Mouse (Mus musculus) CH12.LX (cell line): ENCODE results near the gene Gzma. TPM values are rescaled to one million over a fixed set of nuclear protein-coding genes. Genes with fewer than 3 reads are reported as not detected.
A peak's percentile ranks its signal among the peaks of the same experiment; 100 is the strongest.

Experiments
- DNase-seq: peaks from one replicate; pipeline ENCODE4 v3.0.0-alpha.2; 2013; ENCODE audit errors: extremely low read depth
- H3K27ac ChIP-seq: 2 replicates; pipeline ENCODE4 v1.5.1; 2012; ENCODE audit warnings: low read depth, mild to moderate bottlenecking, control low read depth, moderate library complexity; ENCODE audit not compliant: insufficient read depth
- H3K27me3 ChIP-seq: replicated peaks from 2 replicates; pipeline ENCODE3; 2012; ENCODE audit warnings: inconsistent platforms
- H3K36me3 ChIP-seq, 2 experiments: replicated peaks in 1 of 2; 2 replicates each; pipeline versions ENCODE3 to v1.6.1; 2012; ENCODE audit warnings: inconsistent platforms in 1 of 2, low read length in 1 of 2, mild to moderate bottlenecking in 1 of 2, mixed read lengths in 1 of 2, moderate library complexity in 1 of 2; ENCODE audit not compliant: control insufficient read depth in 1 of 2, insufficient read depth in 1 of 2
- H3K4me1 ChIP-seq, 2 experiments: 2 replicates each; pipeline ENCODE4 v1.6.1; 2012; ENCODE audit warnings: inconsistent platforms in 1 of 2, moderate library complexity in 1 of 2; ENCODE audit not compliant: insufficient read depth in 2 of 2, control insufficient read depth in 1 of 2
- H3K4me2 ChIP-seq: 2 replicates; pipeline ENCODE4 v1.6.1; 2012; ENCODE audit warnings: low read depth, mild to moderate bottlenecking, control low read depth; ENCODE audit not compliant: poor library complexity, insufficient read depth, severe bottlenecking
- H3K4me3 ChIP-seq, 3 experiments: fragments of 150-350 bp in 1 of 3; sonication (generic) in 1 of 3; replicated peaks in 1 of 3; 2 replicates each; pipeline versions ENCODE3 to v1.5.1; 2011 to 2012; ENCODE audit warnings: low read depth in 2 of 3, low read length in 2 of 3, mild to moderate bottlenecking in 2 of 3, moderate library complexity in 2 of 3, control low read depth in 1 of 3, improper control_type of control experiment in 1 of 3, inconsistent platforms in 1 of 3, mixed read lengths in 1 of 3; ENCODE audit not compliant: poor library complexity in 1 of 3
- H3K79me2 ChIP-seq: replicated peaks from 2 replicates; pipeline ENCODE4 v1.6.1; 2012; ENCODE audit warnings: mild to moderate bottlenecking, moderate library complexity; ENCODE audit not compliant: control insufficient read depth, poor library complexity, insufficient read depth, severe bottlenecking; ENCODE audit errors: extremely low read depth
- H3K9ac ChIP-seq: 2 replicates; pipeline ENCODE4 v1.6.1; 2012; ENCODE audit warnings: low read depth, mild to moderate bottlenecking, control low read depth, moderate library complexity; ENCODE audit not compliant: insufficient read depth
- H3K9me3 ChIP-seq: replicated peaks from 2 replicates; pipeline ENCODE3; 2012; ENCODE audit warnings: low read length, inconsistent platforms, mixed read lengths
- BHLHE40 ChIP-seq: IDR thresholded peaks from 2 replicates; pipeline ENCODE4 v1.6.1; 2011; ENCODE audit warnings: mild to moderate bottlenecking, low read depth, low read length, improper control_type of control experiment
- CHD2 ChIP-seq: IDR thresholded peaks from 2 replicates; pipeline ENCODE4 v1.6.1; 2011; ENCODE audit warnings: low read length, improper control_type of control experiment
- E2F4 ChIP-seq: IDR thresholded peaks from 2 replicates; pipeline ENCODE4 v1.6.1; 2011; ENCODE audit warnings: low read depth, low read length, improper control_type of control experiment; ENCODE audit not compliant: insufficient replicate concordance
- ELF1 ChIP-seq: IDR thresholded peaks from 2 replicates; pipeline ENCODE4 v1.6.1; 2014; ENCODE audit warnings: low read depth, mild to moderate bottlenecking, inconsistent platforms, low read length, improper control_type of control experiment
- GABPA ChIP-seq: IDR thresholded peaks from 2 replicates; pipeline ENCODE4 v1.6.1; 2012; ENCODE audit warnings: low read depth, low read length, improper control_type of control experiment, inconsistent platforms; ENCODE audit not compliant: insufficient replicate concordance
- IRF4 ChIP-seq: IDR thresholded peaks from 2 replicates; pipeline ENCODE4 v1.6.1; 2014; ENCODE audit warnings: low read depth, mild to moderate bottlenecking, inconsistent platforms, low read length, improper control_type of control experiment
- KAT2A ChIP-seq: IDR thresholded peaks from 2 replicates; pipeline ENCODE4 v1.6.1; 2012; ENCODE audit warnings: low read length, improper control_type of control experiment, inconsistent platforms; ENCODE audit not compliant: insufficient replicate concordance
- MAFK ChIP-seq: IDR thresholded peaks from 2 replicates; pipeline ENCODE4 v1.6.1; 2011; ENCODE audit warnings: low read length, improper control_type of control experiment; ENCODE audit not compliant: insufficient replicate concordance
- MXI1 ChIP-seq: IDR thresholded peaks from 2 replicates; pipeline ENCODE4 v1.6.1; 2011; ENCODE audit warnings: mild to moderate bottlenecking, low read depth, low read length, improper control_type of control experiment
- NELFE ChIP-seq: IDR thresholded peaks from 2 replicates; pipeline ENCODE4 v1.6.1; 2011; ENCODE audit warnings: low read depth, low read length, improper control_type of control experiment
- NRF1 ChIP-seq: IDR thresholded peaks from 2 replicates; pipeline ENCODE4 v1.6.1; 2014; ENCODE audit warnings: low read depth, mild to moderate bottlenecking, inconsistent platforms, low read length, improper control_type of control experiment, moderate library complexity
- POLR2A ChIP-seq: IDR thresholded peaks from 2 replicates; pipeline ENCODE4 v1.6.1; 2011; ENCODE audit warnings: low read depth, mild to moderate bottlenecking, improper control_type of control experiment, low read length
- POLR2AphosphoS2 ChIP-seq: IDR thresholded peaks from 2 replicates; pipeline ENCODE4 v1.6.1; 2011; ENCODE audit warnings: low read depth, low read length, improper control_type of control experiment
- TCF12 ChIP-seq: IDR thresholded peaks from 2 replicates; pipeline ENCODE4 v1.6.1; 2014; ENCODE audit warnings: low read depth, mild to moderate bottlenecking, inconsistent platforms, low read length, improper control_type of control experiment
- ZKSCAN1 ChIP-seq: IDR thresholded peaks from 2 replicates; pipeline ENCODE4 v1.6.1; 2012; ENCODE audit warnings: low read depth, inconsistent platforms, low read length, improper control_type of control experiment, borderline replicate concordance
- dilution Hi-C: fragments of 300-500 bp; cut with MboI; formaldehyde crosslinking; loops from 2 replicates; pipeline ENCODE4 v1.14.3; 2020; ENCODE audit warnings: low sequenced_read_pairs; ENCODE audit not compliant: extremely low pct_unique_long_range_greater_than_20kb, extremely low pct_ligation_motif_present
- in situ Hi-C: fragments of 300-500 bp; cut with MboI; formaldehyde crosslinking; loops from 3 replicates; pipeline ENCODE4 v1.14.3; 2019; ENCODE audit warnings: low sequenced_read_pairs, low pct_ligation_motif_present, low pct_unique_long_range_greater_than_20kb, mixed read lengths
- polyA plus RNA-seq: library from polyadenylated mRNA; unstranded; fragments of >175 nt; gene quantifications from 2 replicates; pipeline ENCODE4 v1.2.1, GENCODE M21; 2012; ENCODE audit warnings: low read depth; ENCODE audit not compliant: insufficient read length
- total RNA-seq, 2 experiments: library from RNA; depleted of rRNA; stranded (reverse); fragments of 300-350 nt in 1 of 2; fragments of >200 nt in 1 of 2; gene quantifications; 2 replicates each; pipeline ENCODE4 v1.2.3; 2012 to 2014

Gene Gzma
- total and polyA plus RNA-seq, 3 experiments, result not detected

GRCm38 (mm10) chr13:113121326-113121725 is 20.5 kb upstream of the Gzma start:
- in situ Hi-C loops, result no loop called here
- DNase-seq, result no peak
- Histone ChIP-seq H3K27me3 (no peaks in the 10 kb centered on the region), H3K9me3 (no peaks in the 10 kb centered on the region), H3K4me2 (no peak overlapping the region), H3K27ac (no peak overlapping the region), H3K79me2 (no peaks in the 10 kb centered on the region), H3K4me1 (peaks cover 3 to 16% of the 10 kb centered on the region in 2 experiments), H3K36me3 (no peaks in the 10 kb centered on the region), H3K9ac (no peak overlapping the region), H3K4me3 (no peak overlapping the region)
- no peak for TF ChIP-seq POLR2A
- no peak for TF ChIP-seq NRF1
- TF ChIP-seq ELF1, result no peak
- TF ChIP-seq BHLHE40, result no peak
- no peak for TF ChIP-seq POLR2AphosphoS2
- no peak for TF ChIP-seq NELFE
- TF ChIP-seq MXI1, result no peak
- TF ChIP-seq MAFK, result no peak
- TF ChIP-seq ZKSCAN1, result no peak
- no peak for TF ChIP-seq TCF12
- TF ChIP-seq IRF4, result no peak
- dilution Hi-C loops, result no loop called here

- Histone ChIP-seq H3K4me3 (peak overlapping the region; percentile 0 to 46 (median 4)), H3K9ac (0 out of 2 replicates have a peak overlapping the region, but pooled peaks have one; percentile 1), H3K27me3 (no peaks in the 10 kb centered on the region), H3K4me1 (peaks cover 3 to 16% of the 10 kb centered on the region in 2 experiments), H3K9me3 (no peaks in the 10 kb centered on the region), H3K36me3 (no peaks in the 10 kb centered on the region), H3K4me2 (peak overlapping the region; percentile 87), H3K79me2 (no peaks in the 10 kb centered on the region), H3K27ac (0 out of 2 replicates have a peak overlapping the region, but pooled peaks have one; percentile 5)
- DNase-seq, result peak; percentile 43
- dilution Hi-C loops (no loop called here), in situ Hi-C loops (no loop called here)
- TF ChIP-seq POLR2A, result no peak
- no peak for TF ChIP-seq KAT2A
- TF ChIP-seq CHD2, result 0 out of 2 replicates have a peak, but pooled peaks have one; percentile 13
- no peak for TF ChIP-seq GABPA
- no peak for TF ChIP-seq ZKSCAN1
- peak; percentile 86 for TF ChIP-seq MAFK
- TF ChIP-seq IRF4, result no peak
- no peak for TF ChIP-seq E2F4
These were observed 19.8 kb upstream of the Gzma start for GRCm38 (mm10) chr13:113120324-113121237.
